Mouse (Mus musculus) MEL (cell line): ENCODE data around the gene Fam196b. TPM values are rescaled to one million over a fixed set of nuclear protein-coding genes. Genes with fewer than 3 reads are reported as not detected.
A peak's percentile ranks its signal among the peaks of the same experiment; 100 is the strongest.

ENCODE experiments used
- DNase-seq: peaks from one replicate; pipeline ENCODE4 v3.0.0; 2011; ENCODE audit warnings: low read depth, low spot score
- H3K27ac ChIP-seq: 2 replicates; pipeline ENCODE4 v1.5.1; 2012; ENCODE audit warnings: low read depth, mild to moderate bottlenecking, control low read depth, low read length, moderate library complexity; ENCODE audit not compliant: control insufficient read depth
- H3K27me3 ChIP-seq, 2 experiments: fragments of 150-350 bp in 1 of 2; sonication (generic) in 1 of 2; 2 replicates each; pipeline ENCODE4 v1.6.1; 2012; ENCODE audit warnings: low read length in 2 of 2, mild to moderate bottlenecking in 2 of 2, improper control_type of control experiment in 1 of 2, moderate library complexity in 1 of 2; ENCODE audit not compliant: insufficient read depth in 2 of 2, control insufficient read depth in 1 of 2
- H3K36me3 ChIP-seq, 2 experiments: 2 replicates each; pipeline ENCODE4 v1.6.1; 2012 to 2014; ENCODE audit warnings: low read length in 2 of 2, improper control_type of control experiment in 1 of 2, inconsistent platforms in 1 of 2, mild to moderate bottlenecking in 1 of 2; ENCODE audit not compliant: insufficient read depth in 2 of 2, control insufficient read depth in 1 of 2
- H3K4me1 ChIP-seq, 2 experiments: fragments of 150-350 bp in 1 of 2; sonication (generic) in 1 of 2; 2 replicates each; pipeline ENCODE4 v1.6.1; 2012; ENCODE audit warnings: low read length in 2 of 2, improper control_type of control experiment in 1 of 2, mild to moderate bottlenecking in 1 of 2; ENCODE audit not compliant: insufficient read depth in 2 of 2, control insufficient read depth in 1 of 2
- H3K4me3 ChIP-seq, 2 experiments: fragments of 150-350 bp in 1 of 2; sonication (generic) in 1 of 2; 2 replicates each; pipeline ENCODE4 v1.5.1; 2012; ENCODE audit warnings: low read depth in 2 of 2, low read length in 2 of 2, mild to moderate bottlenecking in 2 of 2, moderate library complexity in 2 of 2, control low read depth in 1 of 2, improper control_type of control experiment in 1 of 2; ENCODE audit not compliant: control insufficient read depth in 1 of 2, insufficient read depth in 1 of 2
- H3K79me2 ChIP-seq: 2 replicates; pipeline ENCODE4 v1.6.1; 2012; ENCODE audit warnings: mild to moderate bottlenecking, low read length, moderate library complexity; ENCODE audit not compliant: control insufficient read depth, poor library complexity, insufficient read depth
- H3K9ac ChIP-seq: 2 replicates; pipeline ENCODE4 v1.6.1; 2012; ENCODE audit warnings: low read depth, mild to moderate bottlenecking, control low read depth, low read length, moderate library complexity; ENCODE audit not compliant: control insufficient read depth, poor library complexity, severe bottlenecking
- H3K9me3 ChIP-seq: fragments of 150-350 bp; sonication (generic); replicated peaks from 2 replicates; pipeline ENCODE4 v1.6.1; 2012; ENCODE audit warnings: mild to moderate bottlenecking, low read length, improper control_type of control experiment, moderate library complexity; ENCODE audit not compliant: insufficient read depth
- CHD1 ChIP-seq: IDR thresholded peaks from 2 replicates; pipeline ENCODE4 v1.6.1; 2012; ENCODE audit warnings: low read depth, mild to moderate bottlenecking, inconsistent platforms, low read length, improper control_type of control experiment
- CHD2 ChIP-seq: IDR thresholded peaks from 2 replicates; pipeline ENCODE4 v1.6.1; 2011; ENCODE audit warnings: low read length, improper control_type of control experiment
- CTCF ChIP-seq, 3 experiments: IDR thresholded peaks in 2 of 3; conservative IDR thresholded peaks in 1 of 3; 2 replicates each; pipeline ENCODE4 v1.5.1; 2011 to 2012; ENCODE audit warnings: low read length in 3 of 3, low read depth in 2 of 3, mild to moderate bottlenecking in 2 of 3, improper control_type of control experiment in 1 of 3, inconsistent platforms in 1 of 3, mixed read lengths in 1 of 3, moderate library complexity in 1 of 3; ENCODE audit not compliant: control insufficient read depth in 1 of 3, insufficient read depth in 1 of 3, poor library complexity in 1 of 3, severe bottlenecking in 1 of 3
- E2F4 ChIP-seq: IDR thresholded peaks from 2 replicates; pipeline ENCODE4 v1.6.1; 2011; ENCODE audit warnings: low read depth, low read length, improper control_type of control experiment, borderline replicate concordance
- ELF1 ChIP-seq: IDR thresholded peaks from 2 replicates; pipeline ENCODE4 v1.6.1; 2014; ENCODE audit warnings: low read depth, mild to moderate bottlenecking, inconsistent platforms, low read length, improper control_type of control experiment, moderate library complexity
- EP300 ChIP-seq, 2 experiments: IDR thresholded peaks; 2 replicates each; pipeline ENCODE4 v1.6.1; 2011; ENCODE audit warnings: improper control_type of control experiment in 2 of 2, low read length in 2 of 2, low read depth in 1 of 2, mild to moderate bottlenecking in 1 of 2
- ETS1 ChIP-seq: IDR thresholded peaks from 2 replicates; pipeline ENCODE4 v1.6.1; 2012; ENCODE audit warnings: low read depth, mild to moderate bottlenecking, inconsistent platforms, low read length, improper control_type of control experiment, moderate library complexity
- GABPA ChIP-seq: IDR thresholded peaks from 2 replicates; pipeline ENCODE4 v1.6.1; 2012; ENCODE audit warnings: low read depth, mild to moderate bottlenecking, inconsistent platforms, low read length, improper control_type of control experiment, moderate library complexity
- KAT2A ChIP-seq: conservative IDR thresholded peaks from 2 replicates; pipeline ENCODE4 v1.6.1; 2012; ENCODE audit warnings: low read depth, low read length, improper control_type of control experiment, inconsistent platforms
- MAX ChIP-seq: IDR thresholded peaks from 2 replicates; pipeline ENCODE4 v1.6.1; 2011; ENCODE audit warnings: low read length, improper control_type of control experiment
- MEF2A ChIP-seq: IDR thresholded peaks from 2 replicates; pipeline ENCODE4 v1.6.1; 2014; ENCODE audit warnings: low read depth, mild to moderate bottlenecking, inconsistent platforms, low read length, improper control_type of control experiment; ENCODE audit not compliant: poor library complexity, insufficient replicate concordance, severe bottlenecking; ENCODE audit errors: extremely low read depth
- MYC ChIP-seq: IDR thresholded peaks from 2 replicates; pipeline ENCODE4 v1.6.1; 2011; ENCODE audit warnings: low read depth, mild to moderate bottlenecking, low read length, improper control_type of control experiment, moderate library complexity
- NELFE ChIP-seq: IDR thresholded peaks from 2 replicates; pipeline ENCODE4 v1.6.1; 2011; ENCODE audit warnings: low read depth, low read length, improper control_type of control experiment
- RAD21 ChIP-seq: IDR thresholded peaks from 2 replicates; pipeline ENCODE4 v1.6.1; 2011; ENCODE audit warnings: mild to moderate bottlenecking, low read depth, low read length, improper control_type of control experiment
- RCOR1 ChIP-seq: IDR thresholded peaks from 2 replicates; pipeline ENCODE4 v1.6.1; 2012; ENCODE audit warnings: low read depth, mild to moderate bottlenecking, inconsistent platforms, low read length, improper control_type of control experiment
- SIN3A ChIP-seq: IDR thresholded peaks from 2 replicates; pipeline ENCODE4 v1.6.1; 2012; ENCODE audit warnings: low read length, improper control_type of control experiment, inconsistent platforms
- SMC3 ChIP-seq: IDR thresholded peaks from 2 replicates; pipeline ENCODE4 v1.6.1; 2011; ENCODE audit warnings: low read depth, low read length, improper control_type of control experiment
- TBP ChIP-seq: IDR thresholded peaks from 2 replicates; pipeline ENCODE4 v1.8.0; 2011; ENCODE audit warnings: low read depth, low read length, improper control_type of control experiment
- USF1 ChIP-seq: IDR thresholded peaks from 2 replicates; pipeline ENCODE4 v1.6.1; 2014; ENCODE audit warnings: low read depth, mild to moderate bottlenecking, inconsistent platforms, low read length, improper control_type of control experiment, moderate library complexity
- USF2 ChIP-seq, 2 experiments: IDR thresholded peaks; 2 replicates each; pipeline ENCODE4 v1.6.1; 2011 to 2012; ENCODE audit warnings: improper control_type of control experiment in 2 of 2, low read length in 2 of 2, borderline replicate concordance in 1 of 2, inconsistent platforms in 1 of 2, low read depth in 1 of 2, mild to moderate bottlenecking in 1 of 2; ENCODE audit not compliant: insufficient read depth in 1 of 2
- ZC3H11A ChIP-seq: IDR thresholded peaks from 2 replicates; pipeline ENCODE4 v1.6.1; 2012; ENCODE audit warnings: low read depth, mild to moderate bottlenecking, inconsistent platforms, low read length, improper control_type of control experiment
- ZMIZ1 ChIP-seq: IDR thresholded peaks from 2 replicates; pipeline ENCODE4 v1.6.1; 2012; ENCODE audit warnings: low read depth, mild to moderate bottlenecking, inconsistent platforms, low read length, improper control_type of control experiment, moderate library complexity
- polyA plus RNA-seq, 2 experiments: library from polyadenylated mRNA; stranded (reverse) in 1 of 2; unstranded in 1 of 2; fragments of >175 nt in 1 of 2; fragments of >200 nt in 1 of 2; gene quantifications; 2 replicates each; pipeline versions ENCODE4 v1.2.1 to v1.2.4; 2012; ENCODE audit warnings: low replicate concordance in 2 of 2, low read depth in 1 of 2; ENCODE audit not compliant: insufficient read length in 2 of 2, insufficient read depth in 1 of 2, missing spikeins in 1 of 2
- total RNA-seq: library from RNA; depleted of rRNA; stranded (reverse); fragments of 300-350 nt; gene quantifications from 2 replicates; pipeline ENCODE4 v1.2.3, GENCODE M21; 2012; rRNA removed

The Fam196b gene
- 0.20 and 0.23 TPM in 2 replicates for total RNA-seq
- polyA plus RNA-seq, result under 1 TPM in 1 of 2 experiments, not detected in 1; 0.10 TPM

GRCm38 (mm10) chr11:34314534-34315379 lies at the start of gene Fam196b:
Gene Fam196b, plus strand, starts transcription at chr11:34314822.
- H3K27ac ChIP-seq, result no peak within 1 kb of the TSS
- peaks cover 2 to 9% of the 10 kb centered on the region in 2 experiments for H3K36me3 ChIP-seq
- H3K9me3 ChIP-seq, result no peaks in the 10 kb centered on the region
- TF ChIP-seq ELF1 (no peak), E2F4 (no peak), RAD21 (peak; percentile 44), MEF2A (no peak), CTCF (IDR thresholded peaks at IDR 0.05 in 2 of 3, conservative IDR thresholded peaks at IDR 0.05 in 1 of 3; ENCODE audit: control insufficient read depth in 1 of 3, insufficient read depth in 1 of 3, low read depth in 2 of 3, low read length in 3 of 3, poor library complexity in 1 of 3, severe bottlenecking in 1 of 3) (peak; percentile 26 to 63 (median 43); a peak in 4 of 6 replicates), RCOR1 (no peak), MYC (no peak), NELFE (no peak), TBP (no peak), SMC3 (peak; percentile 67), CHD2 (no peak), GABPA (no peak), KAT2A (no peak), ETS1 (no peak), EP300 (IDR thresholded peaks at IDR 0.05; ENCODE audit: low read depth in 1 of 2, low read length in 2 of 2) (no peak), MAX (no peak), USF1 (no peak), ZC3H11A (peak; percentile 21; the same call in 1 of the 2 replicates), USF2 (IDR thresholded peaks at IDR 0.05; ENCODE audit: borderline replicate concordance in 1 of 2, insufficient read depth in 1 of 2, low read depth in 1 of 2, low read length in 2 of 2) (no peak), ZMIZ1 (no peak), CHD1 (no peak), SIN3A (no peak)
- no peaks in the 10 kb centered on the region for H3K27me3 ChIP-seq
- H3K9ac ChIP-seq, result no peak within 1 kb of the TSS
- peaks cover 4 to 7% of the 10 kb centered on the region in 2 experiments; a peak in 3 of 4 replicates for H3K4me1 ChIP-seq
- H3K4me3 ChIP-seq, result no peak within 1 kb of the TSS
- H3K79me2 ChIP-seq, result no peaks in the 10 kb centered on the region
- DNase-seq, result peak; percentile 67
